Mouse (Mus musculus): ENCODE measurements around the gene Cacna1d. TPM values are rescaled to one million over a fixed set of nuclear protein-coding genes. Genes with fewer than 3 reads are reported as not detected.

The Cacna1d gene
- polyA plus RNA-seq, 1 experiment from 2014 or later = 2.7 TPM

DNA sequence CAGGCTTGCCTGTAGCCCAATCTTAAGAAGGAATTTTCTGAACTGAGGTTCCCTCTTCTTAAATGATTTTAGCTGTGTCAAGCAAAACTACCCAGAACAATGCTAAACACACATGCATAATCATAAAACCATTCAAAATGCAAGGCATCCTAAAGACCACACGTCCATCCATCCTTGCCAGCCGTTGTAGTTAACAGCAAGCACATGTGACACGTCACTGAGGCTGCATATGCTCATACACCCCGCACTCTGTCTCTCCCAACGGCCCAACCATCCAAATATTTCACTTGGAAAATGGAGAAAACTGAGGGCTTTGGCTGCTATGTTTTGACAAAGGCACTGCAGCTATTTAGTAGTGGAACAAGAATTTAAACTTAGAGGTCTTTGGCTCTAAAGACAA, 220.9 kb downstream of the Cacna1d start:
- Histone ChIP-seq H3K27me3 (no peaks in the 10 kb centered on the region), H3K4me2 (no peak overlapping the region), H3K4me1 (0 out of 2 replicates have a peak, but pooled peaks cover 4% of the 10 kb centered on the region), H3K27ac (no peak overlapping the region), H3K4me3 (replicated peaks) (no peak overlapping the region), H3K9ac (no peak overlapping the region), H3K36me3 (replicated peaks) (no peaks in the 10 kb centered on the region), H3K9me3 (no peaks in the 10 kb centered on the region)
- WGBS = 83% methylated on average over 5 of the region's 5 CpGs
- no peak for ATAC-seq (ENCODE audit: low FRiP score)

DNA sequence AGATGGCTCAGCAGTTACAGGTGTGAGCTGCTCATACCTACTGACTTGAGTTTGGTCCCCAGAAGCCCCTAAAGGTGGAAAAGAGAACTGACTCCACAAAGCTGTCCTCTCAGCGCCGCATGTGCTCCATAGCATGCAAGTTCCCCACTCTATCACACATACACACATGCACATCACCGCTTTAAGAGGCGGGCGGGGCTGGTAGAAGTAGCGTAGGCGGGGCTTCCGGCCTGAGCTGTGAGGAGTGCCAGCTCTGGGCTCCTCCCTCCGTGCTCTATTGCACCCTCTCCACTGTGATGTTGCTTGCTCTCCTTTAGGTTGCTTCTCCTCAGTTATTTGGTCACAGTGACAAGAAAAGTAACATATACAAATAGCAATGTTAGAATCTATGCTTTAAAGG, 225.5 kb downstream of the Cacna1d start:
- no peak overlapping the region for H3K4me2 ChIP-seq
- no peak overlapping the region for H3K9ac ChIP-seq
- no peak overlapping the region for H3K27ac ChIP-seq
- 76% methylated on average over 9 of the region's 9 CpGs for WGBS
- H3K4me3 ChIP-seq (replicated peaks) = no peak overlapping the region
- 0 out of 2 replicates have a peak, but pooled peaks cover 4% of the 10 kb centered on the region for H3K4me1 ChIP-seq
- no peaks in the 10 kb centered on the region for H3K9me3 ChIP-seq
- H3K27me3 ChIP-seq = no peaks in the 10 kb centered on the region
- no peaks in the 10 kb centered on the region for H3K36me3 ChIP-seq (replicated peaks)
- no peak for ATAC-seq (ENCODE audit: low FRiP score)

DNA sequence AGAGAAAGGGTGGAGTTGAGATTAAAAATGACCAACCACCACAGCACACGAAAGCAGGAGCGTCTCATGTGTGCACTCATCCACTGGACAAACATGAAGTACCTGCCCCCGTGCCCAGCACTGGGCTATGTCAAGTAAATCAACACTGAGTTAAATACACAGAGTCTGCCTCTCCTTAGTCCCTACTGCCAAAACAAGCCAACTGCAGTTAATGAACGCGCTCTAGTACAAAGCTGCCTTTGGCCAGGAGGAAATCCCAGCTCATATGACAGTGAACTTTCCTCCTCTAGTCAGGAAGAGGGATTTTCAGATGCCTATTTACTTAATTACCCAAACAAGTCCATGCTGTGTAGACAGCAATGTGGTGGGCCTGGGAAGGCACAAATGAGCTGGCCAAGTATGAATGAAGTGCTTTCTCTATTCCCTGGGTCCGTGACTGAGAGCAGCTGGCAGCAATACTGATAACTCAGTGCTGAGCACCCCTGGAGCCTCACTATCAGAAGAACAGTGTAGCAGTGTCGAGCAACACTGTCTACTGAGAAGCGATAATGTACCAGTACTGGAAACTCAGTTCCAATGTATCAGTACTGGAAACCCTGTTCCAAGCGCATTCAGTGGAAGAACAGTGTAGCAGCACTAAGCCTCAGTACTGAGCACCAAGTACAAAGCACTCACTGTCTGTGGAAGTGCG, 229.5 kb downstream of the Cacna1d start:
- H3K27ac ChIP-seq = no peak overlapping the region
- H3K4me3 ChIP-seq (replicated peaks) = no peak overlapping the region
- 0 out of 2 replicates have a peak, but pooled peaks cover 2% of the 10 kb centered on the region for H3K4me1 ChIP-seq
- H3K9me3 ChIP-seq = no peaks in the 10 kb centered on the region
- H3K4me2 ChIP-seq = no peak overlapping the region
- 85% methylated on average over 10 of the region's 10 CpGs for whole genome bisulfite sequencing
- H3K9ac ChIP-seq = no peak overlapping the region
- ATAC-seq (ENCODE audit: low FRiP score) = no peak
- no peaks in the 10 kb centered on the region for H3K27me3 ChIP-seq
- no peaks in the 10 kb centered on the region for H3K36me3 ChIP-seq (replicated peaks)

DNA sequence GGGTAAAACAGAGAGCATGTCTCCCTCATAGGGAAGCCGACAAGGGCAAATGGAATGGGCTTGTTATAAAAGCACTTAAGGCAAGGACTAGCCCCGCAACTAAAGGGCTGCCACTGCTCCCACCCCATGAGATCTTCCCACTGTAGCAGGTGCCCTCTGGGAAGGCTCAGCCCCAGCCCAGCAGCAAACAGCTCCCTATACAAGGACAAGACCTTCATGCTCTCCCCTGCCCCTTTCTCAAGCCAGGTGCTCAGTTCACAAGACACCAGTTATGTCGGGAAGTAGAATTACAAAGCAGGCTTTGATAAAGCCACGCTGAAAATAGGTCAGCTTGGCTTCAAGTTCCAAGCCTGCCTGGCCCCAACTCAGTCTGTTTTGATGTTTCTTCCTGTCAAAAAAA, 233.6 kb downstream of the Cacna1d start:
- 70% methylated on average over 4 of the region's 4 CpGs for WGBS
- H3K4me1 ChIP-seq = peaks cover 11% of the 10 kb centered on the region
- H3K4me3 ChIP-seq (replicated peaks) = no peak overlapping the region
- no peak for ATAC-seq (ENCODE audit: low FRiP score)
- no peaks in the 10 kb centered on the region for H3K36me3 ChIP-seq (replicated peaks)
- H3K9me3 ChIP-seq = no peaks in the 10 kb centered on the region
- H3K27ac ChIP-seq = no peak overlapping the region
- H3K27me3 ChIP-seq = no peaks in the 10 kb centered on the region
- no peak overlapping the region for H3K9ac ChIP-seq
- H3K4me2 ChIP-seq = no peak overlapping the region

DNA sequence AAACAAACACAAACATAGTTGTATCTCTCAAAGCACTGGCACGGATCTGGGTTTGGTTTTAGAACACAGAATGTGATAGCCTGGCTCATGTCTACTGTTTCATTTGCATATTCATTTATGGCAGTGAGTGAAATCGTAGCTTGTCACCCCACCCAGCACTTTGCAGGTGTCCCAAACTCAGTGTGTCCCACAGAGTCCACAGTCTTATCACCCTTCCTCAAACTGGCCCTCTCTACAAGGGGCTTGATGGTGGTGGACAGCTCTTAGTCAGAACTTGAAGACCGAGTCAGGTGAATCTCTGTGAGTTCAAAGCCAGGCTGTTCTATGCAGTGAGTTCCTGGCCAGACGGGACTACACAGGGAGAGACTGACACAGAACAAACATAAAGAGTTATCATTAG, 234.8 kb downstream of the Cacna1d start:
- no peaks in the 10 kb centered on the region for H3K9me3 ChIP-seq
- peaks cover 11% of the 10 kb centered on the region for H3K4me1 ChIP-seq
- H3K4me2 ChIP-seq = no peak overlapping the region
- ATAC-seq (ENCODE audit: low FRiP score) = no peak
- H3K27ac ChIP-seq = no peak overlapping the region
- no peak overlapping the region for H3K4me3 ChIP-seq (replicated peaks)
- no peaks in the 10 kb centered on the region for H3K36me3 ChIP-seq (replicated peaks)
- 77% methylated on average over 4 of the region's 4 CpGs for WGBS
- H3K9ac ChIP-seq = no peak overlapping the region
- no peaks in the 10 kb centered on the region for H3K27me3 ChIP-seq

DNA sequence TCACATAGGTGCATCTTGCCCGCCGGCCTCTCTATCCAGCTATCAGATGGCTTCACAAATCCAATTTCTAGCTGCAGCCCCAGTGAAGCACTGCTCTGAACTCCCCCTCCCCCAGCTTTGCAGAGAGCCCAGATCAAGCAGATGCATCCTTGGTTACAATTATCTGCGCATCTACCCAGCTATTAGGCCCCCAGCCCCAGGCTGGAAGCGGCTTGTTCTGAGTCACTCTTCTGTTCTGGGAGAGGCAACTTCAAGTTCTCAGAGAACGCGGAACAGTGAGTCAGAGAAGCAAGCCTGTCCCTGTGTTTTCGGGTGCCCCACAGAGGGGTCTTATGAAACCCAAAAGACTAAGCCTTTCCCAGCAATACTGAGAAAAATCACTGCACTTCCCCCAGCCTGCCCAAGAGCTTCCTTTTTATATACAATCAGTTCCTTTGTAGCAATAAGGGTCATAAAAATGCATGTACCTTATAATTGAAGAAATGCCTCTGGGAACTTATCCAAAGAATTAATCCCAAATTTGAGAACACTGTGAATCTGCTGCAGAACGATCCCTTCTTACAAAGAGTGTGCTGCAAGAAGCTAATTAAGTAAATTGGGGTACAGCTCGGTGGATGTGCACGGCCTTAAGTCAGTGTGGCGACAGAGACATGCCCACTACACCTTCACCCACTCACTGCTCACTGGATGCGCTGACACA, 235.4 kb downstream of the Cacna1d start:
- ATAC-seq (ENCODE audit: low FRiP score) = peak; percentile 41; the same call in 1 of the 2 replicates
- Histone ChIP-seq H3K4me2 (no peak overlapping the region), H3K27ac (peak overlapping the region; percentile 42; the same call in 1 of the 2 replicates), H3K4me3 (replicated peaks) (no peak overlapping the region), H3K27me3 (no peaks in the 10 kb centered on the region), H3K36me3 (replicated peaks) (no peaks in the 10 kb centered on the region), H3K9ac (no peak overlapping the region), H3K4me1 (peaks cover 11% of the 10 kb centered on the region), H3K9me3 (no peaks in the 10 kb centered on the region)
- WGBS = 56% methylated on average over 12 of the region's 12 CpGs

DNA sequence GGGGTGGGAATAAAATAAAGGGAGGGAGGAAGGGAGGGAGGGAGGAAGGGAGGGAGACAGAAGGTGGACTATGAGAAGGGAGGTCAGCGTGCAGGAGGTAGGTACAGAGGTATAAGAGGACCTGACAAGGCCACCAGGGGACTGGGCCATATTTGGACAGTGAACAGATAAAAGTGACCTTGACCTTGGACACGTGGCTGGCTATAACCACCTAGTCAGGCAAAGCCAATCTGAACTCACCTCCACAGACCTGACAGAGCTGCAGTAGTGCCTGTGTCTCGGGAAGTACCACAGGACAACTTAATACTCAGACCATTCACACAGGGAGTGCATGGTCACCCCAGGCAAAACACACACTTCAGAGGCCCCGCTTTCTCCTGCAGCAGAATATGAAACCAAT, 236.5 kb downstream of the Cacna1d start:
- 83% methylated on average over 4 of the region's 4 CpGs for WGBS
- Histone ChIP-seq H3K9me3 (no peaks in the 10 kb centered on the region), H3K27me3 (no peaks in the 10 kb centered on the region), H3K36me3 (replicated peaks) (no peaks in the 10 kb centered on the region), H3K9ac (no peak overlapping the region), H3K4me1 (peaks cover 11% of the 10 kb centered on the region), H3K4me2 (no peak overlapping the region), H3K27ac (no peak overlapping the region), H3K4me3 (replicated peaks) (no peak overlapping the region)
- no peak for ATAC-seq (ENCODE audit: low FRiP score)

DNA sequence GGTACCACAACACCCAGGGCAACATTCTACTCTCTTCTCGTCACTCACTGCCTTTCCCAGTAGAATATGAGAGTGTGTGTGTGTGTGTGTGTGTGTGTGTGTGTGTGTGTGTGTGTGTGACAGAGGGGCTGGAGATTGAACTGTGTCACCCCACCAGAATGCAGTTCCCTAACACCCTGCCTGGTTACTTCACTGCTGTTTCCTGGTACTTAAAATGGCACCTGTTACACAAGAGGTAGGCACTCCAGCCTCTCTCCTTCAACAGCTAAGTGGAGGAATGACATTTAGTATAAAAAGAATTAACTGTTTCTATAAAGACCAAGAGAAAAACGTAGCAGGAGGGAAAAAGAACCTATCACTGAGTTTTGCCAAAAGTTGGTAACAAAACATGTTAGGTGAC, 238.4 kb downstream of the Cacna1d start:
- ATAC-seq (ENCODE audit: low FRiP score) = no peak
- WGBS = 66% methylated on average over 2 of the region's 2 CpGs

DNA sequence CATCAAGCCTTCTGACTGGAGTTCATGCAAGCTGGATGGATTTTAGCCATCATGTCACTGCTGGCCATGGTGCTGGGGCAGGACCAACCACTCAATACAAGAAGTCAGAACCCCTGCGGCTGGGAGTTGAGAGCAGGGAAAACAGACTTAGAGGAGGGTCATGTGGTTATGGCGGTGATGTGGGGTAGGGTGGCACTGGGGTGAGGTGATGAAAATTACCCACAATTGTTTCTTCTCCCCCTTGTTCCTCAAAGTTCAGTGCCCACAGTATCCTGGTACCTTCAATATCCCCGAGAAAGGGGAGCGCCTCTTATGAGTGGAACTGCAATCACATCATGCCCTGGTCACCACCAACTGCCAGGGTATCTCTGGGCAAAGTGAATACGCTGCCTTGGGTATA, 239.9 kb downstream of the Cacna1d start:
- Histone ChIP-seq H3K36me3 (replicated peaks) (no peaks in the 10 kb centered on the region), H3K4me2 (no peak overlapping the region), H3K27ac (no peak overlapping the region), H3K4me1 (peaks cover 9% of the 10 kb centered on the region), H3K4me3 (replicated peaks) (no peak overlapping the region), H3K27me3 (no peaks in the 10 kb centered on the region), H3K9me3 (no peaks in the 10 kb centered on the region), H3K9ac (no peak overlapping the region)
- no peak for ATAC-seq (ENCODE audit: low FRiP score)
- WGBS = 84% methylated on average over 5 of the region's 5 CpGs

More for the DNA sequence above, 238.4 kb downstream of the Cacna1d start:
- Histone ChIP-seq H3K4me1 (peaks cover 11% of the 10 kb centered on the region), H3K27ac (no peak overlapping the region), H3K4me3 (replicated peaks) (no peak overlapping the region), H3K27me3 (no peaks in the 10 kb centered on the region), H3K9ac (no peak overlapping the region), H3K4me2 (no peak overlapping the region), H3K36me3 (replicated peaks) (no peaks in the 10 kb centered on the region), H3K9me3 (no peaks in the 10 kb centered on the region)

DNA sequence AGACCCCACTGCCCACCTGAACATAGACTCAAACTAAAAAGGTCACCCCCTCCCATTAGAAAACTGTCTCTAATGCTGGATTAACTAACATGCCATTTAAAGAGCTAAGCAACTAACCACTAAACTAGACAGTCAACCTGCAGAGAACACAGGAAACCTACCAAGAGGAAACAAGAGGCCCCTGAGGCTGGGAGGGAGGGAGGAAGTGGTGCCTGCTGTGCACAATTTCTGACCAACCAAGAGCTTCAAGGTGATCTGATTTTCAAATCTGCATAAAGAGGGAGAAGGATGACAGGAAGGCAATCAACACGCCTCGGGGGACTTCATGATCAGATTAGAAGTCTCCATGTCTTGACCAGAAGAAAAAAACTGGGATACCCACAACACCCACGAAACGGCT, 241.7 kb downstream of the Cacna1d start:
- Histone ChIP-seq H3K9me3 (no peaks in the 10 kb centered on the region), H3K36me3 (replicated peaks) (no peaks in the 10 kb centered on the region), H3K4me2 (no peak overlapping the region), H3K27ac (no peak overlapping the region), H3K27me3 (no peaks in the 10 kb centered on the region), H3K4me1 (no peaks in the 10 kb centered on the region), H3K9ac (no peak overlapping the region), H3K4me3 (replicated peaks) (no peak overlapping the region)
- ATAC-seq (ENCODE audit: low FRiP score) = no peak
- 84% methylated on average over 4 of the region's 4 CpGs for WGBS

DNA sequence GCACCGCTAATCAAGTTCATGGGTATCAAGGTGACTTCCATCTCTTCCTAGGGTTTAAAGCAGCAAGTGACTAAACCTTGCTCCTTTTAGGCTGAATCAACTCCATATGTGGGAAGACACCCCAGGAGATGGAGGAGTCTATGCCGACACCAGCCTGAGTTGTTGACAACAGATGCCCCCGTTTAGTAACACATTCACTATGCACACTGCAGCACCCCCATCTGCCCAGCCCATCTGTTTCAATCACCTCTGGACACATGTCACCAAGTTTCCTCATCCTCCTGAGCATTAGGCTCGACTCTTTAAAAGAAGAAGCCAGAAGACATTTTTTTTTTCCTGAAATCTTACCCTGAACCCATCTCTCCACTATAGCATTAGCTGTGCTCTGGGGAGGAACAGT, 242.4 kb downstream of the Cacna1d start:
- H3K9me3 ChIP-seq = no peaks in the 10 kb centered on the region
- H3K4me1 ChIP-seq = no peaks in the 10 kb centered on the region
- H3K27me3 ChIP-seq = no peaks in the 10 kb centered on the region
- no peak overlapping the region for H3K9ac ChIP-seq
- H3K4me2 ChIP-seq = no peak overlapping the region
- no peaks in the 10 kb centered on the region for H3K36me3 ChIP-seq (replicated peaks)
- ATAC-seq (ENCODE audit: low FRiP score) = no peak
- H3K4me3 ChIP-seq (replicated peaks) = no peak overlapping the region
- H3K27ac ChIP-seq = no peak overlapping the region
- whole genome bisulfite sequencing = 84% methylated on average over 4 of the region's 4 CpGs

DNA sequence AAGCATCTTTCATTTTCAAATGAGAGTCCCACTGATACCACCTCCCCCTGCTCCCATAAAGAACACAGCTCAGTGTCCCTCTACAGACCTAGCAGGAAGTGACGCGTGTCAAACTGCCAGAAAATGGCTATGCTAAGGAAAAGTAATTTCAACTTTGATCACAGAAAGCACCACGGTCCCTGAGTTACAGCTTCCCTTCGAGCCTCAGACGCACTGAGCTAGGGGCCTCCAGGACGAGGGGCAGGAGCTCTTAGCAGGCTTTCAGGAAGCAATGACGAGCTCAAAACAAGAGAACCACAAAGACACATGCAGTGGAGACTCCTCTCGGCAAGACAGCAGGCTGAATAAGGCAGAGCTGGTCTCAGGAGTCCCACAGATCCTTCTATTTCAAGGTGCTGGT, 243.1 kb downstream of the Cacna1d start:
- H3K36me3 ChIP-seq (replicated peaks) = no peaks in the 10 kb centered on the region
- H3K27me3 ChIP-seq = no peaks in the 10 kb centered on the region
- no peak for ATAC-seq (ENCODE audit: low FRiP score)
- no peak overlapping the region for H3K9ac ChIP-seq
- 73% methylated on average over 8 of the region's 8 CpGs for WGBS
- H3K9me3 ChIP-seq = no peaks in the 10 kb centered on the region
- H3K4me2 ChIP-seq = no peak overlapping the region
- no peaks in the 10 kb centered on the region for H3K4me1 ChIP-seq
- no peak overlapping the region for H3K4me3 ChIP-seq (replicated peaks)
- H3K27ac ChIP-seq = no peak overlapping the region

DNA sequence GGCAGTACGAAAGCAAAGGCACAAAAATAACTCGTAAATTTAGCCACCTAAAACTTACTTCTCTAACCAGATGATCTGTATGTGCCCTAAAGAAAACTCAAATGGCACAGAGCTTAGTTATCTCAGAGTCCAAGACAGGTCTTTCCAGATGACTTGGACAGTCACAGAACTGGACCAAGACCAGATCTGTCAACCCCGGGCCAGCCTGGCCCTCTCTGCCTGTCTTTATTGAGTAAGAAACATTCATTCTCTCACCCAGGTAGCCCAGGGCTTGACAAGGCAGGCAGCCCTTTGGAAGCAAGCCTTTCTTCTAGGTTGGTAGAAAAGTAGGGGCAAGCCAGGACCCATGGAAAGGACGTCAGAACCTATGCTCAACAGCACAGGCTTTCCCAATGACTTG, 243.6 kb downstream of the Cacna1d start:
- Histone ChIP-seq H3K4me3 (replicated peaks) (no peak overlapping the region), H3K4me2 (no peak overlapping the region), H3K27ac (no peak overlapping the region), H3K9me3 (no peaks in the 10 kb centered on the region), H3K27me3 (no peaks in the 10 kb centered on the region), H3K4me1 (no peaks in the 10 kb centered on the region), H3K36me3 (replicated peaks) (no peaks in the 10 kb centered on the region), H3K9ac (no peak overlapping the region)
- ATAC-seq (ENCODE audit: low FRiP score) = no peak
- 91% methylated on average over 4 of the region's 4 CpGs for WGBS
